Mouse (Mus musculus): ENCODE data around the gene Ylpm1. TPM values are rescaled to one million over a fixed set of nuclear protein-coding genes. Genes with fewer than 3 reads are reported as not detected.

Ylpm1 gene
- polyA plus RNA-seq (2014; fragmentation: Illumina TruSeq; extraction: RNeasy Lipid Tissue Mini Kit (QIAGEN cat#74804); ENCODE audit: low read depth, low replicate concordance): 35.7 TPM

GRCm38 (mm10) chr12:84996083-84996496 is at the start of gene Ylpm1:
Gene Ylpm1, plus strand, starts transcription at chr12:84996321.

GRCm38 (mm10) chr12:84970428-84971096 is 25.6 kb upstream of the Ylpm1 start, which contains the start of the genes Fcf1 and Arel1:
Gene Fcf1, plus strand, starts transcription at chr12:84970897.
Gene Arel1, minus strand, starts transcription at chr12:84970900.

GRCm38 (mm10) chr12:85110698-85111592 is 114.8 kb downstream of the Ylpm1 start, which contains the start of the genes Prox2 and Dlst:
Gene Prox2, minus strand, starts transcription at chr12:85110759.
Gene Dlst, plus strand, starts transcription at chr12:85110833.

Other genes with a start within 250 kb of the Ylpm1 start
- gene Npc2, start 223.2 kb upstream of the Ylpm1 start, polyA plus RNA-seq (2014; fragmentation: Illumina TruSeq; extraction: RNeasy Lipid Tissue Mini Kit (QIAGEN cat#74804); ENCODE audit: low read depth, low replicate concordance): 858 TPM
- 108 TPM for gene Isca2, start 223.1 kb upstream of the Ylpm1 start, polyA plus RNA-seq (2014; fragmentation: Illumina TruSeq; extraction: RNeasy Lipid Tissue Mini Kit (QIAGEN cat#74804); ENCODE audit: low read depth, low replicate concordance)
- 23.3 TPM for gene Ltbp2, start 119.8 kb upstream of the Ylpm1 start, polyA plus RNA-seq (2014; fragmentation: Illumina TruSeq; extraction: RNeasy Lipid Tissue Mini Kit (QIAGEN cat#74804); ENCODE audit: low read depth, low replicate concordance)
- gene Fcf1, start 25.4 kb upstream of the Ylpm1 start, polyA plus RNA-seq (2014; fragmentation: Illumina TruSeq; extraction: RNeasy Lipid Tissue Mini Kit (QIAGEN cat#74804); ENCODE audit: low read depth, low replicate concordance): 70.6 TPM
- gene Arel1, start 25.4 kb upstream of the Ylpm1 start, polyA plus RNA-seq (2014; fragmentation: Illumina TruSeq; extraction: RNeasy Lipid Tissue Mini Kit (QIAGEN cat#74804); ENCODE audit: low read depth, low replicate concordance): 30.7 TPM
- 5.4 TPM for gene Prox2, start 114.4 kb downstream of the Ylpm1 start, polyA plus RNA-seq (2014; fragmentation: Illumina TruSeq; extraction: RNeasy Lipid Tissue Mini Kit (QIAGEN cat#74804); ENCODE audit: low read depth, low replicate concordance)
- 122 TPM for gene Dlst, start 114.5 kb downstream of the Ylpm1 start, polyA plus RNA-seq (2014; fragmentation: Illumina TruSeq; extraction: RNeasy Lipid Tissue Mini Kit (QIAGEN cat#74804); ENCODE audit: low read depth, low replicate concordance)
- gene Rps6kl1, start 154.9 kb downstream of the Ylpm1 start, polyA plus RNA-seq (2014; fragmentation: Illumina TruSeq; extraction: RNeasy Lipid Tissue Mini Kit (QIAGEN cat#74804); ENCODE audit: low read depth, low replicate concordance): 0.73 TPM
- gene Pgf, start 181.5 kb downstream of the Ylpm1 start, polyA plus RNA-seq (2014; fragmentation: Illumina TruSeq; extraction: RNeasy Lipid Tissue Mini Kit (QIAGEN cat#74804); ENCODE audit: low read depth, low replicate concordance): 45.3 TPM
- 69.9 TPM for gene Eif2b2, start 223.2 kb downstream of the Ylpm1 start, polyA plus RNA-seq (2014; fragmentation: Illumina TruSeq; extraction: RNeasy Lipid Tissue Mini Kit (QIAGEN cat#74804); ENCODE audit: low read depth, low replicate concordance)

Data from adipose tissue, adult 10 weeks (tissue).